Mouse (Mus musculus) midbrain, embryonic 15.5 days (tissue): ENCODE measurements around the gene Ntm. TPM values are rescaled to one million over a fixed set of nuclear protein-coding genes. Genes with fewer than 3 reads are reported as not detected.

ENCODE experiments used
- ATAC-seq: fragments of 200-750 bp; cut with Nextera tagmentation; replicated peaks from 2 replicates; pipeline ENCODE4 v1.8.0; 2017; ENCODE audit warnings: moderate TSS enrichment
- H3K27ac ChIP-seq: fragments of 300-500 bp; sonication (generic); 2 replicates; pipeline ENCODE4 v1.5.1; 2015; ENCODE audit warnings: mild to moderate bottlenecking, inconsistent platforms
- H3K27me3 ChIP-seq: fragments of 300-500 bp; sonication (generic); replicated peaks from 2 replicates; pipeline ENCODE4 v1.6.1; 2015; ENCODE audit warnings: inconsistent platforms
- H3K36me3 ChIP-seq: fragments of 300-500 bp; sonication (generic); replicated peaks from 2 replicates; pipeline ENCODE4 v1.6.1; 2015; ENCODE audit warnings: inconsistent platforms
- H3K4me1 ChIP-seq: fragments of 300-500 bp; sonication (generic); 2 replicates; pipeline ENCODE4 v1.6.1; 2015; ENCODE audit warnings: inconsistent platforms
- H3K4me2 ChIP-seq: fragments of 300-500 bp; sonication (generic); 2 replicates; pipeline ENCODE4 v1.6.1; 2015; ENCODE audit warnings: inconsistent platforms, mild to moderate bottlenecking, moderate library complexity
- H3K4me3 ChIP-seq: fragments of 300-500 bp; sonication (generic); 2 replicates; pipeline ENCODE4 v1.5.1; 2015; ENCODE audit warnings: mild to moderate bottlenecking, inconsistent platforms
- H3K9ac ChIP-seq: fragments of 300-500 bp; sonication (generic); 2 replicates; pipeline ENCODE4 v1.6.1; 2015; ENCODE audit warnings: mild to moderate bottlenecking, inconsistent platforms
- H3K9me3 ChIP-seq: fragments of 300-500 bp; sonication (generic); 2 replicates; pipeline ENCODE4 v1.6.1; 2016; ENCODE audit warnings: inconsistent platforms
- WGBS: fragments of 180-500 bp; shearing (Covaris S2); methylation state at CpG from one replicate; pipeline ENCODE4 v1.1.7; 2015; ENCODE audit warnings: mixed read lengths; 5-methylcytosine and 5-hydroxymethylcytosine counted together
- polyA plus RNA-seq: library from polyadenylated mRNA; unstranded; fragments of >200 nt; fragmentation: Nextera tagmentation; extraction: Ambion mirVana; gene quantifications from 2 replicates; pipeline ENCODE4 v1.2.1, GENCODE M21; 2015

Ntm gene
- polyA plus RNA-seq, 1 experiment from 2014 or later, result 246 TPM

DNA sequence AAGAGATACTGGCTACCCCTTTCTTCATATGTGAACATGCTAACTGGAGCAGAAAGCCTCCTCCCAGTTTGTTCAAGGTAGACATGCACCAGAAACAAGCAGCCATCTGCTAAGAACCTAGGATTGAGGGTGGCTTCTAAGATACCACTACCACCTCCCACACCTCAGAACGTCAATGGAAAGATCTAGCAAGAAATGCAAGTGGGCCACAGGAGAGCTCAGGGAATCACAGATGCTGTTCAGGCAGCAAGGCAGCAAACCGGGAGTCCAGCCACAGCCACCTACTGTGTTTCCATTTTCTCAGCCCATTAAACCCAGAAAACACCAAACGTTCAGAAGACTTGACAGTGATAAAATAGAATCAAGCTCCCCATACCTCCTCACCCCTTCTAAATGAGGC, 85.4 kb downstream of the Ntm start:
- Histone ChIP-seq H3K27me3 (0 out of 2 replicates have a peak, but pooled peaks cover 5% of the 10 kb centered on the region), H3K36me3 (no peaks in the 10 kb centered on the region), H3K9ac (no peak overlapping the region), H3K27ac (no peak overlapping the region), H3K4me1 (peaks cover 8% of the 10 kb centered on the region), H3K4me2 (no peak overlapping the region), H3K9me3 (no peaks in the 10 kb centered on the region), H3K4me3 (no peak overlapping the region)
- ATAC-seq, result no peak
- 77% methylated on average over 3 of the region's 3 CpGs for WGBS

DNA sequence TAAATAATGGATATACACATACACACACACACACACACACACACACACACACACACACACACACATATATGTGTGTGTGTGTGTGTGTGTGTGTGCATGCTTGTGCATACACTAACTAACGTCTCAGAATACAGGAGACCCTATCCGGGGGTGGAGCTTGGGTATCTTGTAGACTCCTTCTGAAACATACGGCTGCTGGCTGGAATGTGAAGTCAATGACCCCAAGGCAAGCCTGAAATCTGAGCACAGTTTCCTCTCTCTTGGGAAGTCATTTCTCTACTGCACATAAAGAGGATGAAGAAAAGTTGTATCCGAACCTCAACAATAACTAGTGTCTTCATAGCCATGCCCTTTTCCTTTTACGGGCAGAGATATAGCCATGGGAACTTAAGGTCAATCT, 95.2 kb downstream of the Ntm start:
- H3K27ac ChIP-seq, result no peak overlapping the region
- no peak overlapping the region for H3K4me2 ChIP-seq
- no peaks in the 10 kb centered on the region for H3K27me3 ChIP-seq
- H3K4me1 ChIP-seq, result peaks cover 27% of the 10 kb centered on the region
- no peaks in the 10 kb centered on the region for H3K36me3 ChIP-seq
- no peak overlapping the region for H3K9ac ChIP-seq
- H3K4me3 ChIP-seq, result no peak overlapping the region
- ATAC-seq, result no peak
- H3K9me3 ChIP-seq, result no peaks in the 10 kb centered on the region
- 82% methylated on average over 5 of the region's 5 CpGs for WGBS

DNA sequence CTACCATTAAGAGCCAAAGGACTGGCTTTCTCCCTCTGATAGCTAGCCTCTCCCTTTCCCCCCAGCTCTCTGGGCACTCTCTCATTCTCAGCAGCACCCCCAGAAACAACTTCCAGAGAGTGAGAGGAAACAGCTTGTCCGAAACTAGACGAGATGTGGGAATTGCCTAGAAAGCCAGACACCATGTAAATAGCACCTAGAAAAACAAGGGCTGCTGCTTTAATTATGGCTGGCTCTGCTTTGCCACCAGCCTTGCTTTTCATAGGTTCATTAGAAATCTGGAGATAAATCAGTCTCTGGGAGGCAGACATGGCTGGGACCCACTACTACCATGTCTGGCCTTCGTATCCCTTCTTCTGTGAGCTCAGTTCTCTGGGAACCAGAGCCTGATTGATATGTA, 96.1 kb downstream of the Ntm start:
- H3K27ac ChIP-seq, result no peak overlapping the region
- H3K9me3 ChIP-seq, result no peaks in the 10 kb centered on the region
- H3K36me3 ChIP-seq, result no peaks in the 10 kb centered on the region
- H3K9ac ChIP-seq, result no peak overlapping the region
- no peaks in the 10 kb centered on the region for H3K27me3 ChIP-seq
- no peak overlapping the region for H3K4me2 ChIP-seq
- no peak overlapping the region for H3K4me3 ChIP-seq
- 55% methylated on average over 3 of the region's 3 CpGs for WGBS
- ATAC-seq, result no peak
- H3K4me1 ChIP-seq, result peaks cover 34% of the 10 kb centered on the region

- Histone ChIP-seq H3K9me3 (no peaks in the 10 kb centered on the region), H3K4me2 (no peak overlapping the region), H3K27me3 (no peaks in the 10 kb centered on the region), H3K9ac (no peak overlapping the region), H3K36me3 (no peaks in the 10 kb centered on the region), H3K4me1 (peaks cover 35% of the 10 kb centered on the region), H3K4me3 (no peak overlapping the region), H3K27ac (no peak overlapping the region)
- ATAC-seq, result no peak
- WGBS, result 80% methylated on average over 4 of the region's 4 CpGs
These were observed 96.8 kb downstream of the Ntm start for GRCm38 (mm10) chr9:29866101-29866500.

DNA sequence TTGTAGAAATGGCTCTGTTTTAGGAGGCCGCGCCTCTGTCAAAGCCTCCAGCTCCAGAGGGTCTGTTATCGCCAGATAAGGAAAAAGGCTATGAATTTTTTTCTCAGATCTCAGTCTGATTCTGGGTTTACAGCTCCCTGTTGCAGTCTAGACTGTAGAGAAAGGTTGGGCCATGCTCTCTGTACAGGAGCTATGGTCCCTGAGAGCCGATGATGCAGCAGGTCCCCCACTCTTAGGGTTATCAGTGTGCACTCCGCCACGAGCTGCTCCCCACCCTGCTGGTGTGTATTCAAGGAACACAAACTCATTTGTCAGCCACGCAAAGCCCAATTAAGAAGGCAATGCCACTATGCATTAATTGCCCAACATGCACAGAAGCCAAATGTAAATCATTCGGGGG, 97.4 kb downstream of the Ntm start:
- WGBS, result 36% methylated on average over 8 of the region's 8 CpGs
- H3K4me3 ChIP-seq, result no peak overlapping the region
- no peak for ATAC-seq
- no peaks in the 10 kb centered on the region for H3K27me3 ChIP-seq
- H3K4me2 ChIP-seq, result no peak overlapping the region
- peaks cover 35% of the 10 kb centered on the region for H3K4me1 ChIP-seq
- no peaks in the 10 kb centered on the region for H3K9me3 ChIP-seq
- H3K36me3 ChIP-seq, result no peaks in the 10 kb centered on the region
- no peak overlapping the region for H3K27ac ChIP-seq
- H3K9ac ChIP-seq, result no peak overlapping the region

GRCm38 (mm10) chr9:29864886-29865285, 98.1 kb downstream of the Ntm start:
- no peaks in the 10 kb centered on the region for H3K36me3 ChIP-seq
- H3K9ac ChIP-seq, result no peak overlapping the region
- H3K4me2 ChIP-seq, result no peak overlapping the region
- H3K27me3 ChIP-seq, result no peaks in the 10 kb centered on the region
- 0 out of 2 replicates have a peak overlapping the region, but pooled peaks have one; percentile 7 for H3K27ac ChIP-seq
- WGBS, result 20% methylated on average over 1 of the region's 1 CpGs
- no peak overlapping the region for H3K4me3 ChIP-seq
- H3K4me1 ChIP-seq, result peaks cover 35% of the 10 kb centered on the region
- no peaks in the 10 kb centered on the region for H3K9me3 ChIP-seq
- ATAC-seq, result peak; percentile 55; the same call in 1 of the 2 replicates

- Histone ChIP-seq H3K4me2 (no peak overlapping the region), H3K27me3 (no peaks in the 10 kb centered on the region), H3K36me3 (no peaks in the 10 kb centered on the region), H3K4me3 (no peak overlapping the region), H3K4me1 (peaks cover 32% of the 10 kb centered on the region), H3K27ac (peak overlapping the region; percentile 34; the same call in 1 of the 2 replicates), H3K9ac (no peak overlapping the region), H3K9me3 (no peaks in the 10 kb centered on the region)
- peak; percentile 38; the same call in 1 of the 2 replicates for ATAC-seq
- 22% methylated on average over 5 of the region's 5 CpGs for WGBS
These were observed 100.5 kb downstream of the Ntm start for GRCm38 (mm10) chr9:29862408-29862807.

- Histone ChIP-seq H3K27ac (no peak overlapping the region), H3K4me3 (no peak overlapping the region), H3K27me3 (no peaks in the 10 kb centered on the region), H3K36me3 (no peaks in the 10 kb centered on the region), H3K9ac (no peak overlapping the region), H3K9me3 (no peaks in the 10 kb centered on the region), H3K4me1 (peaks cover 12% of the 10 kb centered on the region; the same call in 1 of the 2 replicates), H3K4me2 (no peak overlapping the region)
- 89% methylated on average over 6 of the region's 6 CpGs for WGBS
- no peak for ATAC-seq
These were observed 103.5 kb downstream of the Ntm start for GRCm38 (mm10) chr9:29859256-29860048.

- H3K27ac ChIP-seq, result no peak overlapping the region
- no peaks in the 10 kb centered on the region for H3K9me3 ChIP-seq
- H3K36me3 ChIP-seq, result no peaks in the 10 kb centered on the region
- no peak overlapping the region for H3K4me3 ChIP-seq
- H3K4me2 ChIP-seq, result no peak overlapping the region
- no peak overlapping the region for H3K9ac ChIP-seq
- H3K4me1 ChIP-seq, result peaks cover 14% of the 10 kb centered on the region; the same call in 1 of the 2 replicates
- H3K27me3 ChIP-seq, result no peaks in the 10 kb centered on the region
- 35% methylated on average over 8 of the region's 8 CpGs for WGBS
- no peak; the same call in 1 of the 2 replicates for ATAC-seq
These were observed 114.0 kb downstream of the Ntm start for GRCm38 (mm10) chr9:29848735-29849455.

DNA sequence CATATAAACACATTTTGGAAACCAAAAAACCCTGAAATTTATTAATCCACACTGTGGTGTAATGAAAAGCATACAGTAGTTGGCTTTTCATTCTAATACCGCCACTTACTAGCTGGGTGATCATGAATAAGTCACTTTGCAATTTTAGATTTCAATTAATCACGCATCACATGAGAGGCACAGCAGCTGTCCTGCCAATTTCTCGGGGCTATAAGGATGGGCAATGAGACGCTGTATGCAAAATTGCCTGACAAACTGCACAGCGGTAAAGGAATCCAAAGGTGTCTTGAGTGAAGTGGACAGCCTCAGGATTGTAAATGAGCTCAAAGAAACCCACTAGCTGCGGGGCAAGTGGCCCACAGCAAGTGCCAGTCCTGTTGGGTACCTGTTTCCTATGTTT, 125.6 kb downstream of the Ntm start:
- Histone ChIP-seq H3K4me2 (no peak overlapping the region), H3K9ac (no peak overlapping the region), H3K9me3 (no peaks in the 10 kb centered on the region), H3K27ac (peak overlapping the region; percentile 24; the same call in 1 of the 2 replicates), H3K4me1 (peaks cover 43% of the 10 kb centered on the region), H3K27me3 (no peaks in the 10 kb centered on the region), H3K4me3 (no peak overlapping the region), H3K36me3 (no peaks in the 10 kb centered on the region)
- no peak for ATAC-seq
- 37% methylated on average over 6 of the region's 6 CpGs for WGBS

GRCm38 (mm10) chr9:29834911-29835310, 128.0 kb downstream of the Ntm start:
- no peaks in the 10 kb centered on the region for H3K27me3 ChIP-seq
- H3K4me3 ChIP-seq, result no peak overlapping the region
- H3K27ac ChIP-seq, result peak overlapping the region; percentile 31
- no peaks in the 10 kb centered on the region for H3K36me3 ChIP-seq
- WGBS, result 56% methylated on average over 5 of the region's 5 CpGs
- no peak overlapping the region for H3K4me2 ChIP-seq
- H3K4me1 ChIP-seq, result peaks cover 45% of the 10 kb centered on the region
- H3K9ac ChIP-seq, result no peak overlapping the region
- H3K9me3 ChIP-seq, result no peaks in the 10 kb centered on the region
- no peak for ATAC-seq

DNA sequence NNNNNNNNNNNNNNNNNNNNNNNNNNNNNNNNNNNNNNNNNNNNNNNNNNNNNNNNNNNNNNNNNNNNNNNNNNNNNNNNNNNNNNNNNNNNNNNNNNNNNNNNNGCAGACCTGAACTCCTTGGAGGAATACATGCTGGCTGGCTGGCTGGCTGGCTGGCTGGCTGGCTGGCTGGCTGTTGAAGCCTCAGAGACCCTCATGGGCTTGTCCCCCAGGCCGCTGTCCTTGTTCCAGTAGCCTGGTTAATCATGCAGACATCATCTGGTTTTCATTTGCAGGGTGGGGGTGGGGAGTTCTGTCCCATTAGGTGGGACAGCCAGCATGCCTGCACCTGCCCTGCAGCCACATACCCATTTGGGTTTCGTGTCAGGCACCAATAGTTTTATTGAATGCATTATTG, 129.2 kb downstream of the Ntm start:
- Histone ChIP-seq H3K4me3 (no peak overlapping the region), H3K9ac (no peak overlapping the region), H3K4me1 (peaks cover 40% of the 10 kb centered on the region), H3K27ac (peak overlapping the region; percentile 61), H3K9me3 (no peaks in the 10 kb centered on the region), H3K4me2 (no peak overlapping the region), H3K36me3 (no peaks in the 10 kb centered on the region), H3K27me3 (no peaks in the 10 kb centered on the region)
- ATAC-seq, result no peak
- WGBS, result 20% methylated on average over 2 of the region's 2 CpGs
